Mouse (Mus musculus) midbrain, embryonic 14.5 days (tissue): ENCODE measurements at regions not wholly inside any gene's neighbourhood (a gene's known extent, or its start where the extent isn't known, plus 50 kb on each side); places are given as distances from the start of the nearest gene placed in this dataset.
A peak's percentile ranks its signal among the peaks of the same experiment; 100 is the strongest.

Experiments
- ATAC-seq: fragments of 200-750 bp; cut with Nextera tagmentation; 2 replicates; pipeline ENCODE4 v1.8.0; 2017; ENCODE audit warnings: moderate number of reproducible peaks, moderate library complexity; ENCODE audit not compliant: low FRiP score, low TSS enrichment
- DNase-seq: peaks from one replicate; pipeline ENCODE4 v3.0.0-alpha.2; 2015
- H3K27ac ChIP-seq: fragments of 300-500 bp; sonication (generic); replicated peaks from 2 replicates; pipeline ENCODE4 v1.5.1; 2014; ENCODE audit warnings: mild to moderate bottlenecking, low read depth, low read length, moderate library complexity
- H3K27me3 ChIP-seq: fragments of 300-500 bp; sonication (generic); 2 replicates; pipeline ENCODE4 v1.6.1; 2014; ENCODE audit warnings: low read length, control low read depth, mixed read lengths; ENCODE audit not compliant: control insufficient read depth, insufficient read depth
- H3K36me3 ChIP-seq: fragments of 300-500 bp; sonication (generic); 2 replicates; pipeline ENCODE4 v1.6.1; 2014; ENCODE audit warnings: low read length, control low read depth; ENCODE audit not compliant: control insufficient read depth, insufficient read depth
- H3K4me1 ChIP-seq: fragments of 300-500 bp; sonication (generic); 2 replicates; pipeline ENCODE4 v1.6.1; 2014; ENCODE audit warnings: mild to moderate bottlenecking, antibody characterized with exemption, low read length, control low read depth; ENCODE audit not compliant: control insufficient read depth, insufficient read depth
- H3K4me2 ChIP-seq: fragments of 300-500 bp; sonication (generic); 2 replicates; pipeline ENCODE4 v1.6.1; 2014; ENCODE audit warnings: mild to moderate bottlenecking, low read length, moderate library complexity
- H3K4me3 ChIP-seq: fragments of 300-500 bp; sonication (generic); replicated peaks from 2 replicates; pipeline ENCODE4 v1.5.1; 2014; ENCODE audit warnings: low read depth, low read length
- H3K9ac ChIP-seq: fragments of 300-500 bp; sonication (generic); replicated peaks from 2 replicates; pipeline ENCODE4 v1.6.1; 2014; ENCODE audit warnings: mild to moderate bottlenecking, low read length, moderate library complexity
- H3K9me3 ChIP-seq: fragments of 300-500 bp; sonication (generic); 2 replicates; pipeline ENCODE4 v1.6.1; 2016; ENCODE audit warnings: low read length, control low read depth, mixed read lengths; ENCODE audit not compliant: control insufficient read depth
- WGBS: fragments of 180-500 bp; shearing (Covaris S2); extraction: QIAGEN DNeasy Blood & Tissue Kit; methylation state at CpG from one replicate; pipeline ENCODE4 v1.1.7; 2014; 5-methylcytosine and 5-hydroxymethylcytosine counted together

DNA sequence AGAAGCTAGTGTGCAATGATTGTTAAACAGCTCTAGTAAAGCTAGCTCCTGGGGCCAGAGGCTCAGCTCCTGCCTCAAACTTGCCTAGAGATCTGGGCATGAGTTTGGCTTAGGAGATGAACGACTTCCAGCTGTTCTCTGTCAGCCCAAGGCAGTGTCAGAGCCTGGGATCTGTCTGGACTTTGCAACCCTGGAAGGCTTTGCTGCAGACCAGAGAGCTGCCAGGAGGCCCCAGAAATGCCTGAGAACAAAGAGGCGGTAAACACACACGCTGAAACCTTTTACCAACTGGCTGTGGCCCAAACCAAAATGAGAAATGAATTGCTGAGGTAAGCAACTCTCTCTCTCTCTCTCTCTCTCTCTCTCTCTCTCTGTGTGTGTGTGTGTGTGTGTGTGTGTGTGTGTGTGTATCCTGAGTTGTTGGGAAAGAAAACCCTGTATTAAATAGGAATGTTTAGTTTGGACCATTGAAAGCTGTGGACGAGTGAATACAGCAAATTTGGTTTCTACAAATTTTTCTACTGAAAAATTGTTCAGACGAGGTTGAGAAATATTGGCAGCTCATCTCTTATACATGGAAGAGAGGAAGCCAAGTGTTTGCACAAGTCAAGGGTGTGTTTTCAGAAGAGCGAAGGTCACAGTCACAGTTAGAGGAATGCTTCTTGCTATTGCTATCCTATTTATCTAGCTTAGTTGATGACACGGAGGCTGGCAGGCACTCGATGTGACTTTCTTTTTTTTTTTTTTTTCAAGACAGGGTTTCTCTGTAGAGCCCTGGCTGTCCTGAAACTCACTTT is 125.1 kb upstream of the Serp2 start:
- H3K9ac ChIP-seq: no peak overlapping the region
- H3K27me3 ChIP-seq: no peaks in the 10 kb centered on the region
- H3K36me3 ChIP-seq: no peaks in the 10 kb centered on the region
- H3K4me3 ChIP-seq: no peak overlapping the region
- 63% methylated on average over 8 of the region's 8 CpGs for WGBS
- no peaks in the 10 kb centered on the region for H3K9me3 ChIP-seq
- no peak overlapping the region for H3K4me2 ChIP-seq
- no peak for ATAC-seq
- DNase-seq: peak; percentile 38
- peaks cover 16% of the 10 kb centered on the region for H3K4me1 ChIP-seq
- H3K27ac ChIP-seq: 0 out of 2 replicates have a peak overlapping the region, but pooled peaks have one; percentile 14

DNA sequence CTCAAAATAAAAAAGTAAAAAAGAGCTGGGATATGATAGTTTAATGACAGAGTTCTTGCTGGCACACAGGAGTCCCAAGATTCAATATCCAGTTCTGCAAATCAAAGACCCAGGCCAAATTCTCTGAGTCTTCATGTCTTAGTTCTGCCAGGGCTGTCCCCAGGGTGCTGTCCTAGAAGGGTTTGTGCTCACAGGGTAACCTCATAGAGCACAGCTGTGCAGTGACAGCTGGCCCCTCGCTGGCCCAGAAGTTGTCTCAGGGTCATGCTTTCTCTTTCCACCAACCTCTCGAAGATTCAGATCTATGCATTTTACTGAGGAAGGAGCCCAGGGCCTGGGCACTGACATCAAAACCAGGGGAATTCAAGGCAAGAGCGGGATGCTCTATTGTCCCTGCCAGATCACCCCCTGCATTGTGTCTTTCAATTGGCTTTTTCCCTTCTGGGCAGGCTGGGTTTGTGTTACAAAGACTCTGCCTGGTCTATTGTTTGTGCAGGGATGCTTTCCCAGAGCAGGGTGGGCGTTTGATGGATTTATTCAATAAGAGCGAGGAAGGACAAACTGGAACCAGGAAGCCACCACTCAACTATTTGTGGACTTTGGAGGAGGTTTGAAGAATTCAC is 121.9 kb upstream of the Serp2 start:
- Histone ChIP-seq H3K27me3 (no peaks in the 10 kb centered on the region), H3K36me3 (no peaks in the 10 kb centered on the region), H3K9ac (no peak overlapping the region), H3K9me3 (no peaks in the 10 kb centered on the region), H3K4me2 (no peak overlapping the region), H3K4me1 (0 out of 2 replicates have a peak, but pooled peaks cover 4% of the 10 kb centered on the region), H3K4me3 (no peak overlapping the region), H3K27ac (no peak overlapping the region)
- 5% methylated on average over 5 of the region's 5 CpGs for WGBS
- no peak for DNase-seq
- no peak for ATAC-seq

DNA sequence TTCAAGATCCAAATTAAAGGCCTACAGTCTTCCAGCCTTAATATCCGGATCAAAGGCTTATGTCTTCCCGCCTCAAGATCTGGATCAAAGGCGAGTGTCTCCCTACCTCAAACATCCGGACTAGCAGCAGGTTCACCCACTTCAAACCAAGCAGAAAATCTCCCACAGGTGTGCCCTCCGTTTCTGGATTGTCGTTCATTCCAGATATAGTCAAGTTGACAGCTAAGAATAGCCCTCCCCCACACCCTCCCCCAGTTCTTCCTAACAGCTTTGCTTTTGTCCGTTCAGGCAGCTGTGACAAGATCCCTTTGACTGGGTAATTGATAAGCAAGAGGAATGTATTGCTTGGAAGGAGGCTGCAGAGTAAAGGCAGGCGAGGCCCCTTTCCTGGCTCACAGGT is 118.3 kb upstream of the Serp2 start:
- 21% methylated on average over 8 of the region's 8 CpGs for WGBS
- H3K4me1 ChIP-seq: 0 out of 2 replicates have a peak, but pooled peaks cover 4% of the 10 kb centered on the region
- no peak overlapping the region for H3K27ac ChIP-seq
- ATAC-seq: no peak
- H3K36me3 ChIP-seq: no peaks in the 10 kb centered on the region
- H3K9me3 ChIP-seq: no peaks in the 10 kb centered on the region
- no peak overlapping the region for H3K4me3 ChIP-seq
- H3K9ac ChIP-seq: no peak overlapping the region
- H3K4me2 ChIP-seq: no peak overlapping the region
- no peaks in the 10 kb centered on the region for H3K27me3 ChIP-seq
- peak; percentile 33 for DNase-seq

DNA sequence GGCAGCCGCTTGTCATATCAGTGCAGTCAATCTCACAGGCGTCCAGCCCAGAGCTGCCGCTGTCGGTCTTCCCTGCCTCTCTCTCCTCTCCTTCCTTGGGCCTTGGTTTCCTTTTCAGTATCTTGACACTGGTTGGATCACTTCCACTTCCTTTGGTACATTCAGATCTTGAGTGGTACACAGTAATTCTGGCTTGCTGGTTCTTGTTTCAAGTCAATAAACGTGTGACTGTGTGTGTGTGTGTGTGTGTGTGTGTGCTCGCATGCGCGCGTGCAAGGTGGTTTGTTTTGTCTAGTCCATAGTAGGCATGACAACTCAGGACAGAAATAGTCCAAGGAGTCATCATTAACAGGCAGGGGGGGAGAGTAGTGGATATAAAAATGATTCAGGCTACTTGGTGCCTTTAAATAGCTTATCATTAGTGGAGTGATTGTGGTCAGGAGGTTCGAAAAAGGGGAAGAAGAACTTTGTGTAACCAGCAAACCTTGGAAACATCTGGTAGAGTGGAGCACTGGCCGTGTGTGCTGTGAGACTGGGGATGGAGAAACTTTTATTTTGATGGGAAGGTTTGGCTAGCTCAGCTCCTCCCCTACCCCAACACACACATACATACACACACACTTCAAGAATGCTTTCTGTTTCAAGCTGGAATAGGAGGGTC is 117.1 kb upstream of the Serp2 start:
- no peak overlapping the region for H3K4me2 ChIP-seq
- DNase-seq (no peak), ATAC-seq (no peak)
- H3K27ac ChIP-seq: no peak overlapping the region
- 73% methylated on average over 11 of the region's 11 CpGs for WGBS
- H3K4me1 ChIP-seq: 0 out of 2 replicates have a peak, but pooled peaks cover 3% of the 10 kb centered on the region
- H3K9ac ChIP-seq: no peak overlapping the region
- no peaks in the 10 kb centered on the region for H3K9me3 ChIP-seq
- H3K36me3 ChIP-seq: no peaks in the 10 kb centered on the region
- no peak overlapping the region for H3K4me3 ChIP-seq
- no peaks in the 10 kb centered on the region for H3K27me3 ChIP-seq

DNA sequence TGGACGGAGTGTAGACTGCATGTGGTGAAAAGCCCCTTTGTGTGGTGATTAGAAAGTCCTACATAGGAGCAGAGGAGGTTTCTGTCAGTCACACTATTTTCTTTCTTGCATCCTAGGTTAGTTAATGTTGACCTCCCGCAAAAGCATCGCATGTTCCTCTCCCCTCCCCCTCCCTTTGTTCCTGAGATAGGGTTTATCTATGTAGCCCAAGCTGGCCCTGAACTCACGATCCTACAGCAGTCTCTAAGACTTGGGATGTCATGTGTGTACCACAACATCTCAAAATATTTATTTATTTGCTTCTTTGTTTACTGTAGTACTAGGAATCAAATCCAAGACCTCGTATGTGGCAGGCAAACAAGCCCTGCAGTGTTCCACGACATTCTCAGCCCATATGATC is 116.2 kb upstream of the Serp2 start:
- H3K27ac ChIP-seq: no peak overlapping the region
- no peak overlapping the region for H3K9ac ChIP-seq
- H3K4me3 ChIP-seq: no peak overlapping the region
- WGBS: 56% methylated on average over 6 of the region's 6 CpGs
- no peaks in the 10 kb centered on the region for H3K36me3 ChIP-seq
- ATAC-seq: no peak
- no peaks in the 10 kb centered on the region for H3K9me3 ChIP-seq
- no peaks in the 10 kb centered on the region for H3K27me3 ChIP-seq
- DNase-seq: no peak
- no peak overlapping the region for H3K4me2 ChIP-seq
- no peaks in the 10 kb centered on the region for H3K4me1 ChIP-seq

DNA sequence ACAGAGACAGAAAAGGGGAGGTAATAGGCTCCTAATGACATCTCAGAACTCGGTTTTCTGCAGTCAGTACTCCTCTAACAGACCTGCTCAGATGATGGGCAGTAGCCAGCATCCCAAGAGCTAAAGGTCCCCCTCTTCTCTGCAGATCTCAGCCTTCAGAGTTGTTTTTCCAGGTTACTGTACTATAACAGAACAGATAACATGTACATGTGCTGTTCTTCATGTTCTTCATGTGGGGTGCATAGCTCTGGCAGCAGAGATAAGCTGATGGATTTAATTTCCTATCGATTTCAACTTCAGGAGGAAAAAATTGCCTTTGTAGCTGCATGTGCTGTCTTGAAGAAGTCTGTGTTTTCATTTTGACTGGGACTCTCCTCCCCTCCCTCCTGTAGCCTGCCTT is 115.8 kb upstream of the Serp2 start:
- 78% methylated on average over 2 of the region's 2 CpGs for WGBS
- no peak overlapping the region for H3K4me3 ChIP-seq
- H3K4me1 ChIP-seq: no peaks in the 10 kb centered on the region
- DNase-seq: no peak
- no peak for ATAC-seq
- no peaks in the 10 kb centered on the region for H3K27me3 ChIP-seq
- H3K4me2 ChIP-seq: no peak overlapping the region
- no peak overlapping the region for H3K27ac ChIP-seq
- no peaks in the 10 kb centered on the region for H3K36me3 ChIP-seq
- H3K9ac ChIP-seq: no peak overlapping the region
- H3K9me3 ChIP-seq: no peaks in the 10 kb centered on the region

DNA sequence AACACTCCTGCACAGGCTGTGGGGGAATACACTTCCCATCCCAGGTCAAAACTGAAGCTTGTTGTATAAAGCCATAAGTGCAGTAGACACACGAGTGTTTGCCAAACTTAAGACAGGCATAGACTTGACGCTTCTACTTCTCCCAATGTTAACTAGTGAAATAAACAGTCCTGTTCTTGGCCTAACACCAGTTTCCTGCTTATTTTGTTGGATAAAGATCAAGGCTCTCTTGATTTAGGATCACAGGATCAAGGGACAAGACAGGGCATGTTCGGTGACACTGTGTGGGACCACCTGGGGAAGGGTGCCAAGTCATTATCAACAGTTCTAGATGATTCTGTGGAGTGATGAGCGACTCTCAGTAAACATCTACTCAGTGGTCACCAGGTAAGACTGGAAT is 114.3 kb upstream of the Serp2 start:
- Histone ChIP-seq H3K4me1 (no peaks in the 10 kb centered on the region), H3K27ac (no peak overlapping the region), H3K36me3 (no peaks in the 10 kb centered on the region), H3K9me3 (no peaks in the 10 kb centered on the region), H3K27me3 (no peaks in the 10 kb centered on the region), H3K9ac (no peak overlapping the region), H3K4me3 (no peak overlapping the region), H3K4me2 (no peak overlapping the region)
- DNase-seq: no peak
- WGBS: 93% methylated on average over 4 of the region's 4 CpGs
- ATAC-seq: no peak

DNA sequence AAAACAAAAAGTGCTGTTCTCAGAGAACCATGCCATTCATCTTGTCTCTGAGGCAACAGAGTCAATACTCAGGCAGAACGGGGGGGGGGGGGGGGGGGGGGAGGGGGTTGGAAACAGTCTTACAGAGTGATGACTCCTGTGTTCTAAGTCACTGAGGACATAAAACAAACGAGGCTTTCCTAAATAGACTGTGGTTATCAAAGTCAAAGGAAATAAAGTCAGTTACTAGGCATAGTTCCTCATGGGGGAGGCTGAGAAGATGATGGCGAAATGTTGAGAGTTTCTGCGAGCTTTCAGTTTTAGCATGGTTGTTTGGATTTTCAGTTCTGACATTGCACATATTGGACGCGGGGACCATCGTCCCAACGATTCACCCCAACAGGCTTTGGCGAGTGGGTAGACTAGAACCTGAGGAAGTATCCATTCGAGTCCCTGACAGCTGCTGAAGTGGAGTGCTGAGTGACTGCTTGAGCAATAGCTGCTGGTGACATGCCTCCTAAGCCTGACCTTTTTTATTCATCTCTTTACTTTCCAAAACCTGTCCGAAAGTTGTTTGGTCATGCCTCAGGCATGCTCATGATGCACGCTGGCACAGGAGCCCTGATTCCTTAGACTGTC is 109.2 kb upstream of the Serp2 start:
- H3K9ac ChIP-seq: no peak overlapping the region
- H3K9me3 ChIP-seq: no peaks in the 10 kb centered on the region
- no peak overlapping the region for H3K4me2 ChIP-seq
- H3K4me1 ChIP-seq: no peaks in the 10 kb centered on the region
- no peak overlapping the region for H3K27ac ChIP-seq
- WGBS: 84% methylated on average over 12 of the region's 12 CpGs
- DNase-seq (no peak), ATAC-seq (no peak)
- no peak overlapping the region for H3K4me3 ChIP-seq
- no peaks in the 10 kb centered on the region for H3K27me3 ChIP-seq
- H3K36me3 ChIP-seq: no peaks in the 10 kb centered on the region
